Mouse (Mus musculus): ENCODE data around the gene 2310034G01Rik. TPM values are rescaled to one million over a fixed set of nuclear protein-coding genes. Genes with fewer than 3 reads are reported as not detected.

Gene 2310034G01Rik
- total RNA-seq, 1 experiment, result 0.80 TPM

DNA sequence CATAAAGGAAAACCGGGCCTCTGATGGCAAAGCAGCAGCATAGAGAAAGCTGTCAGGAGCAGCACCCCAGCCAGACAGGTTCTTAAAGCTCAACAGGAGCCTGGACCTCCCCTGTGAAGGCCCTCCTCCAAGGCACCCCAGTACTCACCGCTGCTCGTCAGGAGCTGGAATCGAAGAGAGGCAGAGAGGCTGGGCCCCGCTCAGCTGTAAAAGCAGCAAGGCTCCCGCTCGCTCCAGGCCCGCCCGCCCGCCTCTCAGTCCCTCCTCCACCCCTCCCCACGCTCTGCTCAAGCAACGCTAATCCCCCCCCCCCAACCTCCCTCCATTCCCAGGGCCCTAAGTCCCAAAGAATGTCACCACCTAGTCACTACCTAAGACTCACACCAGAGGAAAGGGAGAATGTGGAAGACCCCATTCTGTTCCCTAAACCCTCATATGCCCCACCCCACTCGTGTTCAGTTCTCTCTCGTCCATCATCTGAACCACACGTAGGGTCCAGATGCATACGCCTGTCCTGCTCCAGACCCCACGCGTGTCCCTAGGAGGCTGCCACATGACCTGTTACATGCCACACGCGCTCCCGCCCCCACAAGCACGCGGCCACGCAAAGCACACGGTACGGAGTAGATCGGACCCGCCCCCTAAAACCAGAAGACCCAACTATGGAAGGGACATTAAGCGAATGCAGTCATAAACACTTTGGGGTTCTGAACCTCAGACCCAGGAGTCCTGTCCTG lies 23.9 kb downstream of the 2310034G01Rik start:
- TF ChIP-seq ZC3H11A (IDR thresholded peaks at IDR 0.05; ENCODE audit: borderline replicate concordance, low read depth, low read length) (no peak), HCFC1 (IDR thresholded peaks at IDR 0.05; ENCODE audit: borderline replicate concordance, insufficient read depth, low read length) (no peak), MAFK (IDR thresholded peaks at IDR 0.05; ENCODE audit: insufficient read depth, low read depth, low read length) (no peak), CHD2 (IDR thresholded peaks at IDR 0.05; ENCODE audit: low read depth, low read length) (no peak), ZNF384 (IDR thresholded peaks at IDR 0.05; ENCODE audit: low read depth, low read length) (no peak)
- DNase-seq (ENCODE audit: low read depth, low spot score), result no peak
- in situ Hi-C loops (cut with MboI; ENCODE audit: low sequenced_read_pairs in 2 of 2, unreplicated experiment in 2 of 2), result no loop called here
- Histone ChIP-seq H3K4me1 (ENCODE audit: control insufficient read depth in 2 of 2, insufficient read depth in 2 of 2, low read length in 2 of 2, poor library complexity in 1 of 2) (peaks cover 3 to 8% of the 10 kb centered on the region in 2 experiments; a peak in 2 of 4 replicates), H3K9me3 (ENCODE audit: control insufficient read depth, insufficient read depth, low read depth, low read length) (no peaks in the 10 kb centered on the region), H3K4me3 (ENCODE audit: insufficient read depth in 1 of 2, low read depth in 1 of 2, low read length in 2 of 2, poor library complexity in 1 of 2, severe bottlenecking in 1 of 2) (peak overlapping the region; percentile 45 to 67; a peak in 3 of 4 replicates), H3K9ac (ENCODE audit: insufficient read depth, low read depth, low read length, poor library complexity, severe bottlenecking) (no peak overlapping the region), H3K27ac (ENCODE audit: insufficient read depth, low read depth, low read length, poor library complexity, severe bottlenecking) (no peak overlapping the region; the same call in 1 of the 2 replicates), H3K36me3 (ENCODE audit: control insufficient read depth, insufficient read depth, low read length, poor library complexity, severe bottlenecking) (peaks cover 6% of the 10 kb centered on the region; the same call in 1 of the 2 replicates)

GRCm38 (mm10) chr19:46324918-46325317 lies 25.2 kb downstream of the 2310034G01Rik start:
- peaks cover 3 to 8% of the 10 kb centered on the region in 2 experiments; a peak in 2 of 4 replicates for H3K4me1 ChIP-seq (ENCODE audit: control insufficient read depth in 2 of 2, insufficient read depth in 2 of 2, low read length in 2 of 2, poor library complexity in 1 of 2)
- H3K9ac ChIP-seq (ENCODE audit: insufficient read depth, low read depth, low read length, poor library complexity, severe bottlenecking), result no peak overlapping the region
- TF ChIP-seq HCFC1 (IDR thresholded peaks at IDR 0.05; ENCODE audit: borderline replicate concordance, insufficient read depth, low read length), result no peak
- no peak for TF ChIP-seq ZNF384 (IDR thresholded peaks at IDR 0.05; ENCODE audit: low read depth, low read length)
- no peak for TF ChIP-seq ZC3H11A (IDR thresholded peaks at IDR 0.05; ENCODE audit: borderline replicate concordance, low read depth, low read length)
- TF ChIP-seq CHD2 (IDR thresholded peaks at IDR 0.05; ENCODE audit: low read depth, low read length), result no peak
- TF ChIP-seq MAFK (IDR thresholded peaks at IDR 0.05; ENCODE audit: insufficient read depth, low read depth, low read length), result no peak
- no peak overlapping the region for H3K4me3 ChIP-seq (ENCODE audit: insufficient read depth in 1 of 2, low read depth in 1 of 2, low read length in 2 of 2, poor library complexity in 1 of 2, severe bottlenecking in 1 of 2)
- H3K9me3 ChIP-seq (ENCODE audit: control insufficient read depth, insufficient read depth, low read depth, low read length), result no peaks in the 10 kb centered on the region
- no peak overlapping the region for H3K27ac ChIP-seq (ENCODE audit: insufficient read depth, low read depth, low read length, poor library complexity, severe bottlenecking)
- no peak for DNase-seq (ENCODE audit: low read depth, low spot score)
- no peaks in the 10 kb centered on the region for H3K36me3 ChIP-seq (ENCODE audit: control insufficient read depth, insufficient read depth, low read length, poor library complexity, severe bottlenecking)
- in situ Hi-C loops (cut with MboI; ENCODE audit: low sequenced_read_pairs in 2 of 2, unreplicated experiment in 2 of 2), result no loop called here

DNA sequence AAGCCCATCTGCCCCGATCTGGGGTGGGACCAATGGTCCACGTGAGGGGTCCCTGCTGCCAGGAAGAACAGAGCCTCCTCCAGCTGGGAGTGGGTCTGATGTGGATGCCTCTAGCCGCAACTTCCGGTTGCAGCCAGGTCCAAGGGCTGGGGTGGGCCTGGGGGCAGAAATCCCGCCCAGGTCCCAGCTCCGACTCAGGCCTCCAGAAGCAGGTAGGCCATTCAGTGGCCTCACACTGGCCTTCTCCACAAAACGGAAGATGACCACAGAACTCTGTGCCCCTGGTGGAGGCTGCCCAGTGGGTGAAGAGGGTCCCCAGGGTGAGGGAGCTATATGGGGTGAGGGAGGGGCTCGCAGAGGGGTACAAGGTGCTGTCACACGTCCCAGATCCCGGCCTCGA lies 25.7 kb downstream of the 2310034G01Rik start:
- in situ Hi-C loops (cut with MboI; ENCODE audit: low sequenced_read_pairs in 2 of 2, unreplicated experiment in 2 of 2), result no loop called here
- H3K4me1 ChIP-seq (ENCODE audit: control insufficient read depth in 2 of 2, insufficient read depth in 2 of 2, low read length in 2 of 2, poor library complexity in 1 of 2), result peaks cover 0 to 10% of the 10 kb centered on the region in 2 experiments; a peak in 1 of 4 replicates

GRCm38 (mm10) chr19:46323716-46324115 lies 26.4 kb downstream of the 2310034G01Rik start:
- H3K4me1 ChIP-seq (ENCODE audit: control insufficient read depth in 2 of 2, insufficient read depth in 2 of 2, low read length in 2 of 2, poor library complexity in 1 of 2), result peaks cover 0 to 8% of the 10 kb centered on the region in 2 experiments; a peak in 1 of 4 replicates
- TF ChIP-seq ZNF384 (IDR thresholded peaks at IDR 0.05; ENCODE audit: low read depth, low read length) (no peak), MAFK (IDR thresholded peaks at IDR 0.05; ENCODE audit: insufficient read depth, low read depth, low read length) (no peak), HCFC1 (IDR thresholded peaks at IDR 0.05; ENCODE audit: borderline replicate concordance, insufficient read depth, low read length) (no peak), CHD2 (IDR thresholded peaks at IDR 0.05; ENCODE audit: low read depth, low read length) (no peak), ZC3H11A (IDR thresholded peaks at IDR 0.05; ENCODE audit: borderline replicate concordance, low read depth, low read length) (no peak)

More for the DNA sequence above, 25.7 kb downstream of the 2310034G01Rik start:
- H3K4me3 ChIP-seq (ENCODE audit: insufficient read depth in 1 of 2, low read depth in 1 of 2, low read length in 2 of 2, poor library complexity in 1 of 2, severe bottlenecking in 1 of 2), result no peak overlapping the region
- no peak overlapping the region for H3K27ac ChIP-seq (ENCODE audit: insufficient read depth, low read depth, low read length, poor library complexity, severe bottlenecking)
- no peaks in the 10 kb centered on the region for H3K36me3 ChIP-seq (ENCODE audit: control insufficient read depth, insufficient read depth, low read length, poor library complexity, severe bottlenecking)
- no peak overlapping the region for H3K9ac ChIP-seq (ENCODE audit: insufficient read depth, low read depth, low read length, poor library complexity, severe bottlenecking)
- no peaks in the 10 kb centered on the region for H3K9me3 ChIP-seq (ENCODE audit: control insufficient read depth, insufficient read depth, low read depth, low read length)
- no peak for DNase-seq (ENCODE audit: low read depth, low spot score)
- no peak for TF ChIP-seq CHD2 (IDR thresholded peaks at IDR 0.05; ENCODE audit: low read depth, low read length)
- no peak for TF ChIP-seq ZC3H11A (IDR thresholded peaks at IDR 0.05; ENCODE audit: borderline replicate concordance, low read depth, low read length)
- no peak for TF ChIP-seq HCFC1 (IDR thresholded peaks at IDR 0.05; ENCODE audit: borderline replicate concordance, insufficient read depth, low read length)
- no peak for TF ChIP-seq MAFK (IDR thresholded peaks at IDR 0.05; ENCODE audit: insufficient read depth, low read depth, low read length)
- TF ChIP-seq ZNF384 (IDR thresholded peaks at IDR 0.05; ENCODE audit: low read depth, low read length), result no peak

More at GRCm38 (mm10) chr19:46323716-46324115, 26.4 kb downstream of the 2310034G01Rik start:
- no peak overlapping the region for H3K4me3 ChIP-seq (ENCODE audit: insufficient read depth in 1 of 2, low read depth in 1 of 2, low read length in 2 of 2, poor library complexity in 1 of 2, severe bottlenecking in 1 of 2)
- H3K9ac ChIP-seq (ENCODE audit: insufficient read depth, low read depth, low read length, poor library complexity, severe bottlenecking), result no peak overlapping the region
- no peak overlapping the region for H3K27ac ChIP-seq (ENCODE audit: insufficient read depth, low read depth, low read length, poor library complexity, severe bottlenecking)
- H3K36me3 ChIP-seq (ENCODE audit: control insufficient read depth, insufficient read depth, low read length, poor library complexity, severe bottlenecking), result no peaks in the 10 kb centered on the region
- in situ Hi-C loops (cut with MboI; ENCODE audit: low sequenced_read_pairs in 2 of 2, unreplicated experiment in 2 of 2), result no loop called here
- DNase-seq (ENCODE audit: low read depth, low spot score), result no peak
- no peaks in the 10 kb centered on the region for H3K9me3 ChIP-seq (ENCODE audit: control insufficient read depth, insufficient read depth, low read depth, low read length)

Data from ES-E14 (cell line).